Mouse (Mus musculus) frontal cortex, postnatal 10 days (tissue): ENCODE data around the gene Gm6583.

Experiments used
- DNase-seq, 2 experiments: peaks; one replicate each; pipeline ENCODE4 v3.0.0; 2022; ENCODE audit warnings: low spot score in 2 of 2, mixed read lengths in 1 of 2

Gm6583 gene

DNA sequence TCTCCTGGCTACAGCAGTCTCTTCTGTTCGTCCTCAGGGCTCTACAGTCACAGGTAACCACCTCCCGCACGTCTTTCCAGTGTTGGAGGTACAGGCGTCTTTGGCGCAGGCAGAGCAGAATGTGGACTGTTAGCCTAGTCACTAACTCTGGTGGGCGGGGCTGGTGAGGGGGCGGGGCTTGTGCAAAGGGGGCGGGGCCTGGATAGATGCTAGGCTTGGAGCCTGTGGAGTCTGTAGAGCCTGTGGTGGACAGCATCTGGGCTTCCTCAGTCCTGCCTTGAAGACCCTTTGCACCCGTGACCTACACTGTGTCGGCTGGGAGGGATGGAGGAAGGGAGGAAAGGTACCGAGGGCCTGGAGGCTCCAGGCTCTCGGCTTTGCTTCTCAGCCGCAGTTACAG, at the start of gene Gm6583:
Gm6583 (minus strand) TSS at position 124 of the 400 bp plus-strand sequence.
- DNase-seq: no peak

DNA sequence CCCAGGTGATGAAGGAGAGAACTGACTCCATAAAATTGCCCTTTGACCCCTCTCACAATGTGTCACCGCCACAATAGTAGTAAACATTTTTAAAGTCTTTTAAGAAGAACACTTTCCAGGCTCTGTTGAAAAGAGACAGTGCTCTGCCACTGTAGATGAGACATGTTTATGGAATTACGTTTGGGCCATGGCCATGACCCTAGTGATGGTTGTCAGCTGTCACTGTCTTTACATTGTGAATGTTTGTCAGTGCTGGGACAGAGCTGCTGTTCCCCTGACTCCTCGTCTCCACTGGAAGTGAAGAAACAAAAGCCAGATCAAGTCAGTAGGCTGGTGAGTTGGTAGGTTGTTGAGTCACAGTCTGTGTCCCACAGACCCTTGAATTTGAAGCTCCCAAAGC, 46.6 kb upstream of the Gm6583 start:
- DNase-seq: no peak

DNA sequence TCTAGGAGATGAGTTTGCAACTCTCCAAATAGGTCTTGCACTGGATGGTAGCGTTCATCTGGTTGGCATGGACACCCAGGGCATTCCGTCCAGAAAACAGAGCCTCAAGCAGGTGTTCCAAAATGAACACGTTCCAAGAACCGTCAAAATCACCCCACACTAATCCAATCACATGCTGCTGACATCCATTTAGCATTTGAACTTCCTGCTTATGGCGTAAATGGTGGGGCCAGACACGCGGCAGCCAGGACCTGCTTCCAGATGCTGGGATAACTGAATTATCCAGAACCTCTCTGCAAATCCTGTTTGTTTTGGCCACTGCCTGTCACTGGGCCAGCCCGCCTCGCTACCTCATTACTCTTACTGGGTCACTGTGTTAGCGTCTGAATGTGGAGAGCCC, 43.5 kb upstream of the Gm6583 start:
- no peak for DNase-seq

DNA sequence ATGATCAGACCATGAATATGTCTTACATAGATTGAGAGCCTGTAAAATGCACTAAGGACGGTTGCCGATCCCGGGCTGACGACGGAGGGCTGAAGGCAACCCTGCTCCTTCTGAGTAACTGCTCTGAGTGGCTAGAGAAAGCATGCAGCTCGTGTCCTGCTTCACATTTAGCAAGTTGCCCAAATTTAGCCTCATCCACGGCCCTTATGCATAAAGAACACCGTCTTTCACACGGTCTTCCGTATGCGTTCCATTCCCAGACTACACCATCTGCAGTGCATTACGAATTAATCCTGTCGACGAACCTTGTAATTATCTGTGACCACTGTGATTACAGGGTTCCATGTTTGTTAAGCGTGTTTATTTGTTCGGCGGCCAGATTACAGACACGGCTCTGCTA, 40.2 kb upstream of the Gm6583 start:
- DNase-seq: no peak

DNA sequence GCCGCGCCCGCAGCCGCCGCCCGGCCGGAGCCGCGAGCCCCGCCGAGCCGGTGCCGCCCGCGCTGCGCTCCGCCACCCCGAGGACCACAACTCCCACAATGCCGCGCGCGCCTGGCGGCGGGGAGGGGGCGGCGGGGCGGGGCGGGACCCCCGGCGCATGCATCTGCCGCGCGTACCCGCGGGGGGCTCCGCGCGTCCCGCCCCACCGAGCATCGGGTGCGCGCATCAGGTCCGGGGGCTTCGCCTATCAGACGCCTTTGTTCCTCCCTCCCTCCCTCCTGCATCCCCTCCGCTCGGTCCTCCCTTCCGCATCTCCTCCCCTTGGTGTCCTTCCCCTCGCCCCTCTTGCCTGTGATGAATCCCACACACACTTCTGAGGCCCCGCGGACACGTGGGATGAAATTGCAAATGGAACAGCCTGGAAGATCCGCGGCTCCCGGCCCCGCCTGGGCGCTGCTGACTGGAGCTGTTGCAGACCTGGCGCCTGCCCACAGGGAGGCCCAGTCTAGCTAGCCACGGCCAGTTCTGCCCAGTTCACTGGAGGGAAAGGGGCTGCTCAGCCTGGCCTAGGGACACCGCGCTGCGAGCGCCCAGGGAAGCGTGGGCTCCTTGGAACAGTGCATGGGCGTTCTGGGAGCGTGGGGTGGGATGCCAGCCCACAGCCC, 39.1 kb upstream of the Gm6583 start, which contains the start of gene Asphd2:
Asphd2 (minus strand) TSS at position 88 of the 665 bp plus-strand sequence.
- DNase-seq: peak; percentile 81 to 90

DNA sequence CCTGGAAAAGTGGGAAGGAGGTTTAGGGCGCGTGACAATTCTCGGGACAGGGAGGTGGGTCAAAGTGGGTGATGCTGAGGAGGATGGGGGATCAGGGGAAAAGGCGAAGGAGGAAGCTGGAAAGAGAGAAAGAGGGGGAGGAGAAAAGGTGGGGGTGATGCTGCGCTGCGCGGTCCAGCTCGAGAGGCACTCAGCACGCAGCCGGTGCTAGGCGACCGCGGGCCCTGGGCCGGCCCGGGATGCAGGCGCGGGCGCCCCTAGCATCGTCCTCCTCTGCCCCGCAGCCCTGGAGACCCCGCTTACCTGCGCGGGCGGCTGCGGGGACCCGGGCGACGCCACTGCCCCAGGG, 38.6 kb upstream of the Gm6583 start:
- no peak for DNase-seq

DNA sequence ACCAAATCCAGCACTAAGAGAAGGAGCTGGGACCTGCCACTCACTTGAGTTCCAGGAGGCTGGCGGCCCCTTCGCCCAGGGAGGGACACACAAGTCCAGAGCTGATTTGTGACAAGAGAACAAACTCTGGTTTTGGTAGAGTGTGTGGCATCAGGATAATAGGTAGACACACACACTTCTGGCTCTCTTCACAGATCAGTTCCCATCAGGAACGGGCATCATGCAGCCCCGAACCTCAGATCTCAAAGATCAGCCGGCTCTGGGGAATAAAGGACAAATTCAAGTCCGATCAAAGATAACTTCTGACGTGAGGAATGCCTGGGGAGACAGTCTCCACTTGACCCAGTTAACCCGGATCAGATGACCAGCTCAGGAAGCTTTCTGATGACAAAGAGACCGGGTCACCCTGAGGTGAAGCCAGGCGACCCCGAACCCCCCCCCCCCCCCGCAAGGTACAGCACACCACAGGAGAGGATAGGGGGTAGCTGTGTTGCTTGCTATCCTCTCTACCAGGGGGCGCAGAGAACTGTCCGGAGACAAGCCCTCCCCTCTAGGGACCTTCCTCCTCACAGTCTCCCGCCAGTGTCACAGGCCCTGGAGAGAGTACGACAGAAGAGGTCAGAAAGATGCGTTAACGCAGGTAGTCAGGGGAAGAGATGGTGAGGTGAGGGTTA, 38.0 kb upstream of the Gm6583 start:
- no peak for DNase-seq

DNA sequence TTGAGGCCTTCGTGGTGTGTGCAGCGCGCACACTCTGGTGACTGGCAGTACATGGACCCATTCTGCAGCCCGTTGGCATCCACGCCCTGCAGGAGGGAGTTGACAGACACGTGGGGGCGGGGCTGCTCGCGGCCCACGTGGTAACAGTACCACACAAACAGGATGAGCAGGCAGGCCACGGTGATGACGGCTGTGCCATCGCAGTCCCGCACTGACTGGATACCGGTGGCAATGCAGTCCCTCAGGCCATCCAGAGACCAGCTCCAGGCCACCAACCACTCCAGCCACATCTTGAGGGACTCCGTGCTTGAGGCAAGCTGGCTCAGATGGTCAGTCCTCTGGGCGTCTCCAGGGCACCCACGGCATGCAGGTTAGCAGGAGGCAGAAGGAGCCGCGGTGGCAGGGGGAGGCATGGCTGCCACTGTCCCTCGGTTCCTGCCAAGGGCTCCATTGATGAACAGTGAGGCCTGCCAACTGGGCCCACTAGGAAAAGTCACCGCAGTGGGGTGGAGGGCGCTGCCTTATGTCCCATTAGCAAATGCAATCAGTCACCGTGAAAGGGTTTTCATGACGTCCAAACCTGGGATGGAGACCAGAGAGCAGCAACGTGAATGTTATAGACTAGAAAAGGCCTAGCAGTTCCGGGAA, 36.0 kb upstream of the Gm6583 start:
- no peak for DNase-seq

DNA sequence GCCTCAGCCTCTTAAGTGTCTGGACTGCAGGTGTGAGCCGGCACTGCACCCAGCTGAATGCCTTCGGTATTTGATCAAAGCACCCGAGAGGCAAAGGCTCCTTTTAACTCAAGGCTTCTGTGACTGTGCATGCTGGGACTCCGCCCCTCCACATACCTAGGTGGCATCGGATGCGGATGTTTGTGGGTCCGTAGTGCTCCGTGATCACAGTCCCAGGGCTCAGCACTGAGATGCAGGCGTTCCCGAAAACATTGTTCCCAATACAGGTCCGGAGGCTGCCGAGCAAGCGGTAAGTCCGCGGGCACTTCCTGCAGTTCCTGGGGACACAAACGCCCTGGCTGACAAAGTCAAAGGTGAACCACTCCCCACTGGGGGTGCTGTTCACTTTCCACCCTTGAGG, 35.2 kb upstream of the Gm6583 start:
- no peak for DNase-seq

DNA sequence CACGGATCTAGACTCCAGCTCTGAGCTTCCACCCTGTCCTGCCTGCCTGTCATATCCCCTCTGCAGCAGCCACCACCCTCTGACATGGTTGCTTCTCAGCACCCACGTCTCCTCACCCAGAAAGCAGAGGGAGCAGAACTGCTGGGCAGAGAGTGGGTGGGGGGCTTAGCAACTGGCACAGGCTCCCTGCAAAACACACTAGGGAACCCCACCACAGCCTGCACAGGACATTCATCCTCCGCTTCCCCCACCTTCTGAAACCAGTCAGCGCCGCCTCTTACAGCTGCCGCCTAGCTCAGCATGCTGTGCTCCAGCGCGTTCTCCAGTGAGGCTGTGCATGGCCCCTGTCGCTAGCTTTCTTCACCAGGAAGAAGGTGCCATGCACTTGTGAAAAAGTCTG, 33.5 kb upstream of the Gm6583 start:
- no peak for DNase-seq

DNA sequence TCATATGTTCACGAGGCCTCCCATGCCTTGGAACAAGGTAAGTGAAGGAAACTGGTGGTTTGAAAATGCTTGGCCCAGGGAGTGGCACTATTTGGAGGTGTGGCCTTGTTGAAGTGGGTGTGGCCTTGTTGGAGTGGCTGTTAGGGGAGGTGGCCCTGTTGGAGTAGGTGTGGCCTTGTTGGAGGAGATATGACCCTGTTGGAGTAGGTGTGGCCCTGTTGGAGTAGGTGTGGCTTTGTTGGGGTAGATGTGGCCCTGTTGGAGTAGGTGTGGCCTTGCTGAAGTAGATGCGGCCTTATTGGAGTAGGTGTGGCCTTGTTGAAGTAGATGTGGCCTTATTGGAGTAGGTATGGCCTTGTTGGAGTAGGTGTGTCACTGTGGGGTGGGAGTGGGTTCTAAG, 30.1 kb upstream of the Gm6583 start:
- DNase-seq: no peak

DNA sequence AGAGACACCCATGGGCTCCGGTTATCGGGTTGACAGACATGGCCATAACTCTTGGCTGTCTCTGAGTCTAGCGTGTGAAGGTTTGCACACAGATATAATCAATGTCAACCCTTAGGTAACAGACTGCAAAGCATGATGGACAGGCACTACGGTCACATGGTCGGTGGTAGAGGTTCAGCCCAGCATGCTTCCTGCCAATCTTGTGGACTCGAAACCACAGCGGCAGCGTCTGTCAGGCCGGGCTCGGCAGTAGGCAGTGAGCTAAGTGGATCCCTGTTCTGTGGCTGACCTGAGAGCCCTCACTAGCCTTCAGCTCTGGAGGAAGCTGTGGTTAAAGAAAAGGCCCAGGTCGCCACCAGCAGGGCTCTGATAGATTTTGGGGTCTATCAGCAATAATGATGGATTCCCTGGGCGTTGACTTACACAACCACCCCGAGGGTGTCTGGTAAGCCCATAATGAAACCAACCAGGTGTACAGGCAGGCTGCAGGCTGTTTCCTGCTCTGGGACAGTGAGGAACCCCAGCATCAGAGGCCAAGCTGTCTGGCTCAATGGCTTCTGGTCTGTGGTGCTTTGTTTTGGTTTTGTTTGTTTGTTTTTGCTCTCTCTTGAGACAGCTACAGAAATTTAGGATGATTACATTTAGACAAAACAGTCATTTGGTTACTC, 29.1 kb upstream of the Gm6583 start:
- no peak for DNase-seq

DNA sequence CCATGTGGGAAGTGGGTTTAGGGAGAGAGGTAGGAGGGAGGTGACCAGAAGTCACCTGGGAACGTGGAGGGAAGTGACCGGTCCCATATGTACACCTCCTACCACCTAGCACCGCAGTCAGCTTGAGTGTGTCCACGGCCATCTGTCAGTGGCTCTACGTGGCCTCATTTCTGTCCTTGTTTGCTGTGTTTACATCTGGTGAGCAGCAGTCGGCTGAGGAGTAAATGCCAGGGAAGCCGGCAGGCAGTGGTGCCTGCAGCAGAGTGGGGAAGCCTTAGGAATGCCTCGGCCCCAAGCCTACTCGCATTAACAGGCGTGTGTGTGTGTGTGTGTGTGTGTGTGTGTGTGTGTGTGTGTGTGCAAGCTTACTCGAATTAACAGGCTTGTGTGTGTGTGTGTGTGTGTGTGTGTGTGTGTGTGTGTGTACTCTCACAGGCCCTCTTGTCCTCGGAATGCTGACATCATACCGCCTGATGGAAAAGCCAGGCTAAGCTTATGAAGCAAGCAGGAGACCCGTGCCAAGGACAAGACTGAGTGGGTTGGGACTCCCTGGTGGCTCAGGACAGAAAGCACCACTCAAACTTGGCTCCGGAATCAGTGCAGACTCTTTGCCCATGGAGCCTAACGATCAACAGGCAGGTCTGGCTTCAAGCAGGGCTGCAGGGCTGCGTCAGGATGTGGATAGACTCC, 27.0 kb upstream of the Gm6583 start:
- no peak for DNase-seq

DNA sequence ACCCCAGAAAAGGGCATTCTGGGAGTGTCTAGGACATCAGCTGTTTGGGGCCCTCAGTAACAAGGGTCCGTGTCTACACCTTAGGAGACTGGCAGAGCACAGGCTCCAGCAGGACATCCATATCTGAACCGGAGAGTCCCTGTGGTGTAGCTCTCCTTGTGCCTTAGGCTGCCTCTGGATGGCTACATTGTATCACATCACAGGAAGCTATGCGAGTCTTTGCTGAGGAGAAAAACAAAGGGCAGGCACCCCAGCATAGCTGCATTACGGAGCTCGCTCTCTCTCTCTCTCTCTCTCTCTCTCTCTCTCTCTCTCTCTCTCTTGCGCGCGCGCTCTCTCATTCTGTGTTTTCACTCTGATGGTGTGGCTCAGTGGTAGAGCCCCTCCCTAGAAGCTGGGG, 26.2 kb upstream of the Gm6583 start:
- DNase-seq: no peak

DNA sequence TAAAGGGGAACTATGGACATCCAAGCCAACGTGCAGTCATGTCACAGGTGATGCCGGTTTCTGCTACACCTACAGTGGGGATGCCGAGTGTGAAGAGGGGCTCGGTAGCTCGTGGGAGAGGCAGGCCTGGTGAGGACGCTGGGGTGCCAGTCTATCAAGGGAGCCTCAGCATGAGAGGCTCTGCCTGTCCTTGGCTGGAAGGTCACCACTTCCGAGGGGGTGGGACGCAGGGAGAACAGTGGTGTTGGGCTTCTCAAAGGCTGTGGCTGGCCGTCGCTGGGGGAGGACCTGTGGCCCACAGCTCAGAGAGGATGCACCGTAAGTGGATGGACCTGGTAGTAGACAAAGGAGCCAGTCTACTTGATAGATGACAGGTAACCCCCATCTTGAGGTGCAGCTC, 25.3 kb upstream of the Gm6583 start:
- DNase-seq: no peak

DNA sequence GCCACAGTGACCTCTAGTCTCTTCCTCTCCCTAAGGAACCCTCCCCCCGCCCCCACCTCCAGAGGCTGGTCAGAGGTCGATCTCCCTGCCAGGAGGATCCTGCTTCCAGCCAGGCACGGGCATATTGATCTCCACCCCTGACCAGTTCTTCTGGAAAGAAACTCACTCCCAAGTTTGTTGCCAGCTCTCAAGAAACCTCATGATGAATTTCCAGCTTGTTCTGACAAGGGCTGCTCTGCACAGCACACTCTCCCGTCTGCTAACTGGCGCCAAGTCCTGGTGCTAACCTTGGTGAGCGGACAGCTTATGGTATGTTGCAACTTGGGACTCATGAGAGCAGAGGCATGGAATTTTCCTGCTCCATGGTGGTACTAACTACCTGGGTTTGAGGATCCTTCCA, 22.9 kb upstream of the Gm6583 start:
- DNase-seq: no peak

DNA sequence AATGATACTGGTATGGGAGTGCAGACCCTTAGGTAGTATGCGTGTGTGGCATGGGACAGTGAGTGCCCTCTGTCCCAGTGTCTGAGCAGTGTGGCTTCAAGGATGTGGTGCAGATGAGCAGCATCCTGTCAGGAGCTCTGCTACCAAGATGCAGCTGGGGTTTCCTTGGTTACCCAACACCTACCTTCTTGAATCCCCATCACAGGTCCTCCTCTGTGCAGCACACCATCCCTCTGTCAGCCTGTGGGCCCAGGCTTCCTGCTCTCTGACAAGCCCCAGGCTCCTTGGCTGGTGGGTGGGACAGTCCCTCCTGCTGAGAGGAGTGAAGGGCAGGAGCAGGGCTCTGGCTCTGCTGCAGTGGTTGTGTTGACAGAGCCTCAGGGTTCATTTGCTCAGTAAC, 21.5 kb upstream of the Gm6583 start:
- DNase-seq: no peak

DNA sequence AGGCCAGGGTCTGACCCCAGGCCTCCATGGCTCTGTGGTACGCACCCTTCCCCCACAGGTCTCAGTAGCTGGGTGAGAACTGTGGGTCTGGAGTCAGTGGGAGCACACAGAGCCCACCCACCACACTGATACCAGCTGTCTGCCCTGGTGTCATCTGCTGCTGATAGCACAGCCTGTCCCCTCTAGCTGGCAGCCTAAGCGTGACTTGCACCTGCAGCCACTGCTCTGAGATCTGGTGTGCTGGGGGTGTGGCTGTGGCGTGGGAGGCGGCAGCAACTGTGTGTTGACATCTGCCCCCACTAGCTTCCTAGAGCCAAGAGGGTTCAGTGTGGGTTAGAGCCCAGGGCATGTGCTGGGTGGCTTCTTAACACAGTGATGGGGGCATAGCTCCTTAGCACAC, 20.3 kb upstream of the Gm6583 start:
- no peak for DNase-seq

DNA sequence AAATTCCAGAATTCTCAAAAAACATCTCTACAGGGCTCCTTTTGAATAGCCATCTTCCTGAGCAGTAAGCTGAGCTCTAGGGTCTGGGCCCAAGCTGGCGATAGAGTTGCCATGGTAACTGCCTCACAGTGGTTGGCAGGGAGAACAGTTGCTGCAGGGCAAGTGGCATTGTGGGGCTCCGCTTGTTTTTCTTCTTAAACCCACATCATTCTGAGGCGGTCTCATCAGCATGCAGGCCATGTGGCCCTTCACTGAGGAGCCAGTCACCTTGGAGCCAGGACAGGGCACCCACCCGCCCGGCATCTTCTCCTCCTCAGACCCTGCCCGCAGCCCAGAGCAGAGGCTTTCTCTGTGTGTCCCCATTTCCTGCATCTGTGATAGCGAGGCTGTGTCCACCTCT, 16.1 kb upstream of the Gm6583 start:
- peak; percentile 75 to 76 for DNase-seq

DNA sequence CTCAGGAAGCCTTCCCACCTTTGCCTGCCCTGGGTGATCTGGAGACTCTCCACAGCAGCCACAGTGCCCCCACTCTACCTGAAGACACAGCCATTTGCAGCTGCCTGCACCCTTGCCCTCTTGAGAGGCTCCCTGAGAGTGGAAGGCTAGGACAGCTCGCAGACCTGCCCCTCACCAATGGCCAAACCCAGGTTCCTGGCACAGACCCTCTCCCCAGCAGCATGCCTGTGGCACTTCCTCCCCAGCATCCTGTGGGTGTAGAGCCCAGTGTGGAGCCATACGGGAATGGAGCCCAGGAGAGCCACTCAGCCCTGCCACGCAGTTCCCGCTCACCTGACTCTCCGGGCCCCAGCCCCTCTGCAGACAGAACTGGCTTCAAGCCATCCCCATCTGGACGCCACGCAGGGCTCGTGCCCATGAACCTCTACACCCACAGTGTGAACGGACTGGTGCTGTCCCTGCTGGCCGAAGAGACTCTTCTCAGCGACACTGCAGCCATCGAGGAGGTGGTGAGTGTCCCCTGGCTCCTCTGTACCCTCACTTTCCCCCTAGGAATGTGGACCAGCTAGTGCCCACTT, 14.5 kb upstream of the Gm6583 start:
- no peak for DNase-seq

DNA sequence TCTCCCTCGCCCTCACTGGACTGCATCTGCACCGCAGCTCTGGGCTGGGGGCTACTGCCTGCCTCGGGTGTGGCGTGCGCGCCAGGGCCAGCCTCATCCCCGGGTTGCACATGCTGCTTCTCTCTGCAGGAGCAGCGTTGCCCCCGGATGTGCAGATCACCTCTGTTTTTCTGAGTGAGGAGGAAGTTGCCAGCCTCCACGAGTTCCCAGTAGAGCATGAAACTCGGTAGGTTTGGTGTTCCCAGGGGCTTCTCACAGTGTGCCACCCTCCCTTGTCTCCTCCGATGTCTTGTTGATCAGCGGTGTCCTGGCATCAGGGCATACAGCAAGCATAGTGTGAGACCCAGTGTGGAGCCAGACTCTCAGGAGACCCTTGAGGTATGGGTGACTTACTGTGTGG, 13.5 kb upstream of the Gm6583 start:
- no peak for DNase-seq

DNA sequence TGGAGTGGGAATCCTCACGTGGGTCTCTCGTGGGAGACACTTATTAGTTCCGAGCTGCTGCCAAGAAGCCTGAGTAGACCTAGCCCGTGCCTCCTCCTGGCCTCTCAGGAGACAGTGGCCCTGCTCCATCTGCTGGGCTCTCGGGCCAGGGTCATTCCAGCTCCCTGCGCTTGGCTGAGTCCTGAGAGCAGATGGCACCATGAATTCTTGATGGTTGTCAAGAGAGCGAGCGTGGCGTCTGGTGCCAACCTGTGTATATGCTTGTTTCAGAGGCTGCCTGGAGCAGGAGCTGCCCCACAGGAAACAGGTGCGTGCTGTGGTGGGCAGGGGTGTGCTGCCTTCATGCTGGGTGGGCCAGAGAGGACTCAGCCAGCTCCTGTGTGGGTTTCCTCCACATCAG, 12.8 kb upstream of the Gm6583 start:
- DNase-seq: no peak
